Mouse (Mus musculus): Measurements from ENCODE around the gene Trim13. TPM values are rescaled to one million over a fixed set of nuclear protein-coding genes. Genes with fewer than 3 reads are reported as not detected.
A peak's percentile ranks its signal among the peaks of the same experiment; 100 is the strongest.
"Not testable (repeated sequence)": the region's sequence is repeated elsewhere in the genome, so short reads cannot be mapped to it uniquely, and the experiment has no call there.

Gene Trim13
- 1 to 10 TPM; 8.8 to 10.0 TPM for total RNA-seq (2021)
- long read RNA-seq, experiment 1, partial matches to known transcripts, result 1 of 2 reads
- long read RNA-seq, experiment 1, other reads (novel, unspliced or antisense), result 0 of 2 reads
- long read RNA-seq, experiment 2, partial matches to known transcripts, result 3 of 8 reads
- long read RNA-seq, experiment 2, other reads (novel, unspliced or antisense), result 1 of 8 reads

GRCm38 (mm10) chr14:61597968-61598367 is at the start of gene Trim13:
TSS of gene Trim13 (plus strand) at chr14:61598247.
- no peak for DNase-seq (ENCODE audit: low spot score in 2 of 2)

GRCm38 (mm10) chr14:61548614-61549013 is 49.4 kb upstream of the Trim13 start:
- DNase-seq (ENCODE audit: low spot score in 2 of 2), result no peak

- DNase-seq (ENCODE audit: low spot score in 2 of 2), result no peak
Measured at GRCm38 (mm10) chr14:61555931-61556288, 42.1 kb upstream of the Trim13 start.

- DNase-seq (ENCODE audit: low spot score in 2 of 2), result peak; percentile 94 to 97
Measured at GRCm38 (mm10) chr14:61556289-61557147, 41.5 kb upstream of the Trim13 start, which contains the start of gene Spryd7. TSS of gene Spryd7 (minus strand) at chr14:61556886.

- no peak for DNase-seq (ENCODE audit: low spot score in 2 of 2)
Measured at GRCm38 (mm10) chr14:61558901-61559300, 39.1 kb upstream of the Trim13 start.

- DNase-seq (ENCODE audit: low spot score in 2 of 2), result no peak
Measured at GRCm38 (mm10) chr14:61559856-61560255, 38.2 kb upstream of the Trim13 start.

DNA sequence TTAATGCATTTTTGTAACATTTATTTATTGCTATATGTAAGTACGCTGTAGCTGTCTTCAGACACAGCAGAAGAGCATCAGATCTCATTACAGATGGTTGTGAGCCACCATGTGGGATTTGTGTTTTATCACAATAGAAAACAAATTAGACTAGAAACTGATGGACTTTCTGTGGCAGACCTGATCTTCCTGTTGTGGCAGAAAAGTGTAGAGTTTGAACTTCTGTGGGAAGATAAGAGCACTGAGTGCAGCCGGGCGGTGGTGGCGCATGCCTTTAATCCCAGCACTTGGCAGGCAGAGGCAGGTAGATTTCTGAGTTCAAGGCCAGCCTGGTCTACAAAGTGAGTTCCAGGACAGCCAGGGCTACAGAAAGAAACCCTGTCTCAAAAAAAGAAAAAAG is 31.8 kb upstream of the Trim13 start:
- not testable (repeated sequence) for DNase-seq (ENCODE audit: low spot score in 2 of 2)

- no peak for DNase-seq (ENCODE audit: low spot score in 2 of 2)
Measured at GRCm38 (mm10) chr14:61569344-61569743, 28.7 kb upstream of the Trim13 start.

- DNase-seq (ENCODE audit: low spot score in 2 of 2), result peak; percentile 85 to 92
Measured at GRCm38 (mm10) chr14:61571366-61571765, 26.7 kb upstream of the Trim13 start.

- DNase-seq (ENCODE audit: low spot score in 2 of 2), result no peak
Measured at GRCm38 (mm10) chr14:61572131-61572530, 25.9 kb upstream of the Trim13 start.

- DNase-seq (ENCODE audit: low spot score in 2 of 2), result peak in 1 of 2 experiments; percentile 12
Measured at GRCm38 (mm10) chr14:61575066-61575465, 23.0 kb upstream of the Trim13 start.

- no peak for DNase-seq (ENCODE audit: low spot score in 2 of 2)
Measured at GRCm38 (mm10) chr14:61575941-61576340, 22.1 kb upstream of the Trim13 start.

DNA sequence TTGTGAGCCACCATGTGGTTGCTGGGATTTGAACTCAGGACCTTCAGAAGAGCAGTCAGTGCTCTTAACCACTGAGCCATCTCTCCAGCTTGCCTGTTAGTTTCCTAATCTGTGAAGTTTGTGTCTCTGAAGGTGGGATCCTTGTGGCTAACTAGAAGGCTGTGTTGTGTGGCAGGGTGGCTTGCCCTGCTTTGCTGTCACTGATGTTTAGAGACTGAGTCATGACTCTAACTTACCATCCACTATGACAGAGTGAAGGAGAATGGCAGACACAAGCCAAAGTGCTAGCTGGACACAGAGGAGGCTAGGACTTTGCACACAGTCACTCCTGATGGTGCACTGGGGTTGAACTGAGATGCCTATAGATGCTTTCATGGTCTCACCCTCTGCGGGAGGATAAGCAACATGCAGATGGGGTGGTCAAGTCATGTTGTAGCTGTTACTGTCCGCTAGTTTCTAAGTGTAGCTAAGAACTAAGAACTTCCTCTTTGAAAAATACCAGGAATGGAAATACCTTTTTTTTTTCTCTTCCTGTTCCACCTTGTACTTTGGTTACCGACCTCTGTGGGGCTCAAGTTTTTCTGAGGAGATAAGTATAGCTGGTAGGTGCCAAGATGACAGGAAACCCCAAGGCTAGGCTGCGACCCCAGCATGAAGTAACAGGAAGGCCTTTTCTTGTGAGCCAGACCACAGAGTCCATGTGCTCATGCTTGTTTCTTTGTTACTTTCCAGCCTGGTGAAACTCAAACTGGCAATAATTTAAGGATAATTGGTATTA is 8.6 kb upstream of the Trim13 start:
- no peak for DNase-seq (ENCODE audit: low spot score in 2 of 2)

DNA sequence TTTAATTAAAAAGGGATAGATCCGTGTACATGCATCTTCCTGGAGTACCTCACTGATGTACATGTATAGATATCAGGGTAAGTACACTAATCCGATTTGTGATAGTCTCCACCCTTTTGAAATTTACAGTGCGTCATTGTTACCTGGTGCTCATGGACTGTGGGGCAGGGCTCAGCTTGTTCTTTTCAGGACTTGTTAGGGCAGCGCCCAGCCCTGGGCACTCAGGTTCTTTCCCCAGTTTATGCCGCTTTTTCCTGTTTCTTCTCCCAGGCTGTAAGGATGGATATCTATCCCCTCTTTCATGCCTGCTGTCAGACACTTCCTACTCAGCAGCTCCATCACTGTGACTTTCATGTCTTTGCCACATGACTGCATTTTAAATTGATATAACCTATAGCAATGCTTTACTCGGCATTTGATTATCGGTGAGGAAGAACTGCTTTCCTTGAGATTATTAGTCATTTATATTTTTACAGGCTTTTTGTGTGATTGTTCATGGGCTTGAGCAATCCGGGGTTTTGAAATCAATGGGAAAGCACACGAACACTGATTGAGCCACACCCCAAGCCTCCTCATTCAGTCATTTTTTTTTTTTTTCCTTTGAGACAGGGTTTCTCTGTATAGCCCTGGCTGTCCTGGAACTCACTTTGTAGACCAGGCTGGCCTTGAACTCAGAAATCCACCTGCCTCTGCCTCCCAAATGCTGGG is 1.2 kb upstream of the Trim13 start:
- no peak for DNase-seq (ENCODE audit: low spot score in 2 of 2)

- DNase-seq (ENCODE audit: low spot score in 2 of 2), result peak; percentile 90 to 92
Measured at GRCm38 (mm10) chr14:61599057-61599806, 1.2 kb downstream of the Trim13 start.

DNA sequence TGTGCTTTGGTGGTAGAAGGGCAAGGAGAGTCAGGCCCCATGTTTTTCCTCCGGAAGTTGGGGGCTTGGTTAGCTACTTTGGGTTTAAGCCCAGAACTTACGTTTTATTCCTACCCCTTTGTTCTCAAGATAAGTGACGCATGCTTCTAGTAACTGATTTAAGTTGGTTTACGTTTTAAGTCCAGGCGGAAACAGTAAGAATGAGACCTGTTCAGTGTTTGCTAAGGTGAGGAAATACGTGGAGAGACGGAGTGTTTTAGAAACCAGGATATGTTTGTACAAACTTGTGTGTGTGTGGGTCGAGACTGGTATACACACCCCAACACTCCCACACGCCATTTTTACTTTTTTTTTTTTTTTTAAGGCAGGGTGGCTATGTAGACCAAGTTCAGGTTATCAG is 3.3 kb downstream of the Trim13 start:
- DNase-seq (ENCODE audit: low spot score in 2 of 2), result no peak

DNA sequence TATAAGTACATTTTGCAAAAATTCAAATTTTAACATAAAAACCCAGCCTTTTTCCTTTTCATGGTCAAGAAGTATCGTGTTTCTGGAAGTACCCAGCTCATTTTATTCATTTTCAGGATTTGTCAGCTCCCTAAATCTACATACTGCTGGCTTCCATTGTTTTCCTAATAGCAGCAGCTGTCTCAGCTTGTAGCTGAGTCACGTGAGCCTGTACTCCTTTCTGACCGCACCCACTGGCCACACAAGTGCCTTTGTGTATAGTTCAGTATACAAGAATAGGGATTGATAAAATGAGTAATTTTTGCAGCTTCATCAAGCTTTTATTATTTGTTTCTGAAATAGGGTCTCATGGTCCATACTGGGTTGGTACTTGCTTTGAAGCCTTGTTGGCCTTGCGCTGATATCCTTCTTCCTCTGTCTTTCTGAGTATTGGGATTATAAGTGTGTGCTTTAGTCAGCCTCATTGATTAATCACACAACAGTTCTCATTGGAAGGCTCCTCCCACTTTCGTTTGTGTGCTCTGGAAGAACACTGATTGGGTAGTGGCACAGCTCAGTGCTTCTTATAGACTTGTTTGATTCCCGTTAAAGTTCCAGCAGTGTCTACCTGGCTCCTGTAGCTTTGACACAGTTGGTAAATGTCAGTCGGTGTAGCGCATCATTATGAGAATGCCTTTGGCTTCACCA is 5.2 kb downstream of the Trim13 start:
- no peak for DNase-seq (ENCODE audit: low spot score in 2 of 2)

DNA sequence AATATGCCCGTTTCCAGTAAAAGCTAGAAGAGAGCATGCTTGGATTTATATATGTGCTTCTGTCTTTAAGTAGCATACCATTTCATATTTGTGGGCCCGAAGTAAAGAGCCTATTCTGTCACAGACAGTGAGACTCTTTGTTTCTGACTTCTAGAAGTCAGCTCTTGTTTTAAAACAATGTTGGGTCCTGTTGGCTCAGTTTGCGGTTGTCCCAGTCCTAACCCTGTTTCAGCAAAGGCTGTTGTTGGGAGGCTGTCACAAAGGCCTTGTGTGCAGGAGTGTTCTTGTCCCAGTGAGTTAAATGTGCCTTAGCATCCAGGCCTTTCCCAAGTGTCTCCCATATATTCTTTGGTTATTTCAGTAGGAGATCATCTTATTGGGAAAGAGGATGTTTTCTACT is 6.0 kb downstream of the Trim13 start:
- no peak for DNase-seq (ENCODE audit: low spot score in 2 of 2)

GRCm38 (mm10) chr14:61606088-61606487 is 8.0 kb downstream of the Trim13 start:
- DNase-seq (ENCODE audit: low spot score in 2 of 2), result not testable (repeated sequence)

- no peak for DNase-seq (ENCODE audit: low spot score in 2 of 2)
Measured at GRCm38 (mm10) chr14:61607157-61607556, 9.1 kb downstream of the Trim13 start, which contains the start of gene Kcnrg. TSS of gene Kcnrg (plus strand) at chr14:61607457.

Measured in adrenal gland, adult 18-20 months (tissue).